Mouse (Mus musculus): ENCODE results near the gene Olfr1264.

DNA sequence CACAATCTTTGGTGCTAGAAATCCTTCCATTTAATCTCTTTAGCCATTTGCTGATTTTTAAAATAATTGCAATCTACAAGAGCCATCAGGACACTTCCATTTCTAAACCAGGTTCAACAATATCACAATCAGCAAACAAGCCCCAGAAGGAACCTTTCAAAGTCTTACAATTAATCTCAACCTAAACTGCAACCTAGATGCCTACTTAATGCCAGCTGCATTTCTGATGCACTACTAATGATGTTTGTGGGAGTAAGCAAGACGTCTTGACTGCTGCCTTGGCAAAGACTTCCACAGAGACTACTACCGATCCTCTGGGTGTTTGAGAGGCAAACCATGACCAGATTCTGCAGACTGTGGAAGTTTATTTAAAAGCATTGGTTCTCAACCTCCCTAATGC lies 13.5 kb downstream of the Olfr1264 start, which contains the start of gene Olfr1263:
- TF ChIP-seq CTCF (IDR thresholded peaks at IDR 0.05; ENCODE audit: low read depth) = no peak
- TF ChIP-seq EP300 (IDR thresholded peaks at IDR 0.05; ENCODE audit: low read depth) = no peak

All from heart, postnatal 0 days (tissue).